Mouse (Mus musculus): ENCODE measurements at regions not wholly inside any gene's neighbourhood (a gene's known extent, or its start where the extent isn't known, plus 50 kb on each side); places are given as distances from the start of the nearest gene placed in this dataset.

GRCm38 (mm10) chr19:14740139-14740538 lies 142.3 kb upstream of the Tle4 start:
- Histone ChIP-seq H3K9me3 (replicated peaks) (no peaks in the 10 kb centered on the region), H3K4me3 (no peak overlapping the region), H3K36me3 (no peaks in the 10 kb centered on the region), H3K9ac (no peak overlapping the region), H3K27me3 (no peaks in the 10 kb centered on the region), H3K4me2 (replicated peaks) (no peak overlapping the region), H3K27ac (no peak overlapping the region), H3K4me1 (no peaks in the 10 kb centered on the region)
- ATAC-seq (ENCODE audit: low FRiP score) = no peak
- WGBS = 94% methylated on average over 1 of the region's 1 CpGs

- Histone ChIP-seq H3K4me3 (no peak overlapping the region), H3K4me1 (no peaks in the 10 kb centered on the region), H3K9ac (no peak overlapping the region), H3K36me3 (no peaks in the 10 kb centered on the region), H3K27me3 (no peaks in the 10 kb centered on the region), H3K9me3 (replicated peaks) (no peaks in the 10 kb centered on the region), H3K4me2 (replicated peaks) (no peak overlapping the region), H3K27ac (no peak overlapping the region)
- ATAC-seq (ENCODE audit: low FRiP score) = no peak
- WGBS = 93% methylated on average over 1 of the region's 1 CpGs
Observed at GRCm38 (mm10) chr19:14736514-14736913, 138.7 kb upstream of the Tle4 start.

GRCm38 (mm10) chr19:14725329-14725728 lies 127.5 kb upstream of the Tle4 start:
- H3K4me3 ChIP-seq = no peak overlapping the region
- ATAC-seq (ENCODE audit: low FRiP score) = no peak
- WGBS = 61% methylated on average over 3 of the region's 3 CpGs
- no peaks in the 10 kb centered on the region for H3K4me1 ChIP-seq
- H3K27me3 ChIP-seq = no peaks in the 10 kb centered on the region
- no peak overlapping the region for H3K9ac ChIP-seq
- no peaks in the 10 kb centered on the region for H3K36me3 ChIP-seq
- no peak overlapping the region for H3K4me2 ChIP-seq (replicated peaks)
- H3K9me3 ChIP-seq (replicated peaks) = no peaks in the 10 kb centered on the region
- no peak overlapping the region for H3K27ac ChIP-seq

GRCm38 (mm10) chr19:14724637-14725036 lies 126.8 kb upstream of the Tle4 start:
- 74% methylated on average over 4 of the region's 4 CpGs for WGBS
- H3K4me1 ChIP-seq = no peaks in the 10 kb centered on the region
- no peak overlapping the region for H3K27ac ChIP-seq
- no peak overlapping the region for H3K9ac ChIP-seq
- no peak overlapping the region for H3K4me2 ChIP-seq (replicated peaks)
- ATAC-seq (ENCODE audit: low FRiP score) = no peak
- no peak overlapping the region for H3K4me3 ChIP-seq
- no peaks in the 10 kb centered on the region for H3K27me3 ChIP-seq
- no peaks in the 10 kb centered on the region for H3K36me3 ChIP-seq
- no peaks in the 10 kb centered on the region for H3K9me3 ChIP-seq (replicated peaks)

GRCm38 (mm10) chr19:14705791-14706190 lies 107.9 kb upstream of the Tle4 start:
- Histone ChIP-seq H3K36me3 (no peaks in the 10 kb centered on the region), H3K4me2 (replicated peaks) (no peak overlapping the region), H3K4me3 (no peak overlapping the region), H3K9me3 (replicated peaks) (no peaks in the 10 kb centered on the region), H3K9ac (no peak overlapping the region), H3K4me1 (no peaks in the 10 kb centered on the region), H3K27me3 (no peaks in the 10 kb centered on the region), H3K27ac (no peak overlapping the region)
- WGBS = 94% methylated on average over 2 of the region's 2 CpGs
- ATAC-seq (ENCODE audit: low FRiP score) = no peak

- H3K4me2 ChIP-seq (replicated peaks) = no peak overlapping the region
Observed at GRCm38 (mm10) chr19:14701116-14701515, 103.3 kb upstream of the Tle4 start.

GRCm38 (mm10) chr19:14695369-14695768 lies 97.5 kb upstream of the Tle4 start:
- Histone ChIP-seq H3K27ac (no peak overlapping the region), H3K36me3 (no peaks in the 10 kb centered on the region), H3K9me3 (replicated peaks) (no peaks in the 10 kb centered on the region), H3K4me1 (no peaks in the 10 kb centered on the region), H3K4me3 (no peak overlapping the region), H3K27me3 (no peaks in the 10 kb centered on the region), H3K4me2 (replicated peaks) (no peak overlapping the region), H3K9ac (no peak overlapping the region)
- 92% methylated on average over 10 of the region's 10 CpGs for WGBS
- ATAC-seq (ENCODE audit: low FRiP score) = no peak

More at GRCm38 (mm10) chr19:14701116-14701515, 103.3 kb upstream of the Tle4 start:
- Histone ChIP-seq H3K27ac (no peak overlapping the region), H3K9me3 (replicated peaks) (no peaks in the 10 kb centered on the region), H3K4me1 (no peaks in the 10 kb centered on the region), H3K36me3 (no peaks in the 10 kb centered on the region), H3K27me3 (no peaks in the 10 kb centered on the region), H3K4me3 (no peak overlapping the region), H3K9ac (no peak overlapping the region)
- WGBS = 79% methylated on average over 4 of the region's 4 CpGs
- no peak for ATAC-seq (ENCODE audit: low FRiP score)

- no peak for ATAC-seq (ENCODE audit: low FRiP score)
- Histone ChIP-seq H3K27me3 (no peaks in the 10 kb centered on the region), H3K9me3 (replicated peaks) (no peaks in the 10 kb centered on the region), H3K4me2 (replicated peaks) (no peak overlapping the region), H3K27ac (no peak overlapping the region), H3K9ac (no peak overlapping the region), H3K4me3 (no peak overlapping the region), H3K36me3 (no peaks in the 10 kb centered on the region), H3K4me1 (no peaks in the 10 kb centered on the region)
Observed at GRCm38 (mm10) chr19:14692183-14692582, 94.3 kb upstream of the Tle4 start.

- no peak overlapping the region for H3K9ac ChIP-seq
- H3K27me3 ChIP-seq = no peaks in the 10 kb centered on the region
- H3K36me3 ChIP-seq = no peaks in the 10 kb centered on the region
- H3K4me1 ChIP-seq = no peaks in the 10 kb centered on the region
- WGBS = 97% methylated on average over 1 of the region's 1 CpGs
- no peak overlapping the region for H3K4me3 ChIP-seq
- no peak overlapping the region for H3K27ac ChIP-seq
- ATAC-seq (ENCODE audit: low FRiP score) = no peak
- H3K9me3 ChIP-seq (replicated peaks) = no peaks in the 10 kb centered on the region
- H3K4me2 ChIP-seq (replicated peaks) = no peak overlapping the region
Observed at GRCm38 (mm10) chr19:14685628-14686027, 87.8 kb upstream of the Tle4 start.

GRCm38 (mm10) chr19:14684669-14685068 lies 86.8 kb upstream of the Tle4 start:
- Histone ChIP-seq H3K4me2 (replicated peaks) (no peak overlapping the region), H3K9ac (no peak overlapping the region), H3K4me1 (no peaks in the 10 kb centered on the region), H3K36me3 (no peaks in the 10 kb centered on the region), H3K27ac (no peak overlapping the region), H3K9me3 (replicated peaks) (no peaks in the 10 kb centered on the region), H3K4me3 (no peak overlapping the region), H3K27me3 (no peaks in the 10 kb centered on the region)
- 92% methylated on average over 3 of the region's 3 CpGs for WGBS
- no peak for ATAC-seq (ENCODE audit: low FRiP score)

- 86% methylated on average over 11 of the region's 11 CpGs for WGBS
- H3K9me3 ChIP-seq (replicated peaks) = no peaks in the 10 kb centered on the region
- ATAC-seq (ENCODE audit: low FRiP score) = no peak
Observed at GRCm38 (mm10) chr19:14681306-14681705, 83.5 kb upstream of the Tle4 start.

GRCm38 (mm10) chr19:14679776-14680175 lies 81.9 kb upstream of the Tle4 start:
- Histone ChIP-seq H3K27me3 (no peaks in the 10 kb centered on the region), H3K27ac (no peak overlapping the region), H3K36me3 (no peaks in the 10 kb centered on the region), H3K9me3 (replicated peaks) (0 out of 2 replicates have a peak, but pooled peaks cover 2% of the 10 kb centered on the region), H3K9ac (no peak overlapping the region), H3K4me2 (replicated peaks) (no peak overlapping the region), H3K4me1 (no peaks in the 10 kb centered on the region), H3K4me3 (no peak overlapping the region)
- ATAC-seq (ENCODE audit: low FRiP score) = no peak
- 84% methylated on average over 2 of the region's 2 CpGs for WGBS

More at GRCm38 (mm10) chr19:14681306-14681705, 83.5 kb upstream of the Tle4 start:
- H3K27ac ChIP-seq = no peak overlapping the region
- no peak overlapping the region for H3K4me3 ChIP-seq
- H3K4me2 ChIP-seq (replicated peaks) = no peak overlapping the region
- no peaks in the 10 kb centered on the region for H3K36me3 ChIP-seq
- H3K27me3 ChIP-seq = no peaks in the 10 kb centered on the region
- no peaks in the 10 kb centered on the region for H3K4me1 ChIP-seq
- no peak overlapping the region for H3K9ac ChIP-seq

- Histone ChIP-seq H3K27ac (no peak overlapping the region), H3K36me3 (no peaks in the 10 kb centered on the region), H3K9me3 (replicated peaks) (0 out of 2 replicates have a peak, but pooled peaks cover 2% of the 10 kb centered on the region), H3K4me1 (no peaks in the 10 kb centered on the region), H3K9ac (no peak overlapping the region), H3K27me3 (no peaks in the 10 kb centered on the region), H3K4me3 (no peak overlapping the region), H3K4me2 (replicated peaks) (no peak overlapping the region)
- WGBS = 79% methylated on average over 4 of the region's 4 CpGs
- no peak for ATAC-seq (ENCODE audit: low FRiP score)
Observed at GRCm38 (mm10) chr19:14678584-14678983, 80.7 kb upstream of the Tle4 start.

Measured in hindbrain, embryonic 12.5 days (tissue).